Mouse (Mus musculus): ENCODE data around the gene Ppp3ca.

DNA sequence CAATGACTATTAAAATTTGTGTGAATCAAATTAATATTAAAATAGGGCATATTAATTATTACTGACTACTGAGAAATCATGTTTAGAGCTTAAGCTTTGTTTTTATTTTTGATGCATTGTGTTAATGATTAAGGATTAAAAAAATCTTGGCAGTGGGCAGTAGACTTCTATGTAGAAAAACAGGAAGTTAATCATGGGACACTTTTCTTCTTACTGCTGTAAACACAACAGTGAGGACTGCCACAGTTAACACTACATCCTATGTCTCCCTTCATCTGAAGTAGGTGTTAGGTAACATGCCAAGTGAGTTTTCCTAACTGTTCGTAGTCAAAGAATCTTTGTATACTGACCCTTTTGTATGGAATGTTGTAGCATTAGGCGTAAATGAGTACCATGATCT is 32.9 kb downstream of the Ppp3ca start:
- TF ChIP-seq POLR2A (IDR thresholded peaks at IDR 0.05; ENCODE audit: low read depth, low read length) (no peak), CTCF (IDR thresholded peaks at IDR 0.05; ENCODE audit: extremely low read depth, insufficient read length, insufficient replicate concordance, low read depth, low read length) (no peak)

Measured in small intestine, adult 2 months (tissue).